Mouse (Mus musculus): ENCODE results near the gene Atrnl1.

Gene Atrnl1

DNA sequence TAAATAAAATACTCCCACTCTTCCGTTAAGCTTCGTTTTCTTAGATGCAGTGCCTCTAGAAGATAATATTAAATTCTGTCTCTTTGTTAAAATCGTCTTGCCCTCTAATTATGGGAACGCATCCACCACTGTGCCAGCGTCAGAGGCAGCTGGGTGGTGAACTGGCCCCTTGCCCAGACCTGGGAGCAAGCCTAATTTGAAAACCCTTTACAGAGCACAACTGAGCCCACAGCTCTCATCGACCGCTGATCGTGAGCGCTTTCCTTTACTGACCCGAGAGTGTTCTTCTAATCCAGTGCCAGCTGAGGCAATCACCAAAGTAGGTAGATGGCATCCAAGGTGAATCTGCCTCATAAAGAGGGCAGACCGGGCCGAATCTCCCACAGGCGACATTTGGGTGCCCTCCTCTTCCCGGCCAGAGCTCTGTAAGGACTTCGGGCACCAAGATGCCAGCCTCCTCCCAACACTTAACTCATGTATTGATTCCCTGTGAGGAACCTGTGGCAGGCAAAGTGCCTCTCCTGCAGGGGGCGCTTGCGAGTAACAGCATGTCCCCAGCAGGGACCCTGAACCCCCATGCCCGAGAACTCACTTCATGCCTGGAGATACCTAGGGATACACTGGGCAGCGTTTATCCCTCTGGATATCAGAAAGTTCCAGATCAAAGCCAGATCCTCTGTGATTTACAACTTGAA, 507.5 kb downstream of the Atrnl1 start:
- peak in 1 of 2 experiments; percentile 15 for DNase-seq (ENCODE audit: low spot score in 2 of 2)

DNA sequence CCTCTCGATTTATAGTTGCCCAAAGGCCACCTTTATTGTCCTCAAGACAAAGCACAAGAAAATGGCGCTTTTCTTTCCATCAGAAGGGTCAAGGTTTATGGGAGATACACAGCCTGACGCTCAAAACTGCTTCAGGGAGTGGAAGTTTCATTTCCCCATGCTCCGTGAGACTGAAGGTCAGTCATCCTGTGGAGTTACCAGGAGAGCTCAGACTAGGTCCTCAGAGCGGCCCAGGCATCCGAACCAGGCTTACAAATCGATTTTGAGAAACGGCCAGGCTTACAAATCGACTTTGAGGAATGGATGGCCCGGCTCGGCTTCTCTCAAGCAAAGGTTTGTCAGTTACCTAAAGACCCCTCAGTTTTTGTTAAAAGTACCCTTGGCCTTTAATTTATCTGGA, 508.0 kb downstream of the Atrnl1 start:
- no peak for DNase-seq (ENCODE audit: low spot score in 2 of 2)

- peak in 1 of 2 experiments; percentile 10 for DNase-seq (ENCODE audit: low spot score in 2 of 2)
Measured at GRCm38 (mm10) chr19:58119681-58120173, 508.9 kb downstream of the Atrnl1 start.

GRCm38 (mm10) chr19:58120661-58121060, 509.8 kb downstream of the Atrnl1 start:
- DNase-seq (ENCODE audit: low spot score in 2 of 2), result no peak

DNA sequence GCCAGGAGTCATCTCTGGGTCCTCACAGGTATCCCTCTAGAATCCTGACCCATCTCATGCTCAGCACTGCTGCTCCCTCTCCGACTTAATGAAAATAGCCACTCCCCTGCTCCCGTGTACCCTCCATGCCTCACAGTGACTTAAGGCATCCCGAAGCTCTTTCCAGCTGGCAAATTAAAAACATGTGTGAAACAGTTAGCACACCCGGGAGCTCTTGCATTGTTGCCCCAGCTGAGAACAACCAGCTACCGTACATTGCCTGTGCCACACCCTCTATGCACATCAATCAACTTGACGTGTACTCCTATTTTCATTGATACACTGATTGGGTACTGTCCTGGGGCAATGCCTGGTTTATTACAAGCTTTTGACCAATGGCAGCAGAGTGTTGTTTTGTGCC, 510.8 kb downstream of the Atrnl1 start:
- DNase-seq (ENCODE audit: low spot score in 2 of 2), result no peak

- DNase-seq (ENCODE audit: low spot score in 2 of 2), result no peak
Measured at GRCm38 (mm10) chr19:58123620-58124019, 512.8 kb downstream of the Atrnl1 start.

DNA sequence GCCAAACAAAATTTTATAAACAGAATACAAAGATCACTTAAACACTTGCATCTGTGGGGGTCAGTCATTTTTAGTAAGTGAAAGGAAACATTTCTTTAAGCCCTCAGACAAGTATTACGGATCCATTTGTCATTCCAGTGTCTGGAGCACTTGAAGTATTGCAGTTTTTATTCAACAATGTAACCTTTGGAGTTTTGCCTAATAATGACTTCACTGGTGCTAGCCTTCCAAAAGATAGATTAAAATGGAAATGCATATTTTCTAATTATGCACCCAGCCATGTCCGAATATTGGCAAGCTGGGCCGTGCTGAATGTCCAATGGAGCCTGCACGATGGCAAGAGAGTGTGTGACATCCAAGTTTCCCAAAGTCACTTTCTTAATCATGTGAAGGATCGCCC, 513.7 kb downstream of the Atrnl1 start:
- DNase-seq (ENCODE audit: low spot score in 2 of 2), result no peak

DNA sequence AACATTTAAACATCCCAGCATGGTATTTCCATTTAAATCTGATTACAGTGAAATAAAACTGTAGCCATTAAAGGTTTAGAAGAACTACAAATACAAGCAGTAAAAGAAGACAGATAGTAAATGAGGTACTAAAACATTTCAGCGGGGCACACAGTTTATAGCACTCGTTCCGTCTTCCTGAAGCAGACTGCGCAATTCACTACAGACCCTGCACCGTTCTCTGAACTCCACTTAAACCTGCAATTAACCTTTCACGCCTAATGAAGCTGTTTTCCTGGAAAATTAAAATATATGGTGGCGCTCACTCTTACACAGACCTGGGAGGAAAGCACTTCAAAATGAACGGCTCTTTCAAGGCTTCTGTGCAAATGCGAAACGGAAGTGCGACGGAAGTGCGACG, 514.2 kb downstream of the Atrnl1 start:
- DNase-seq (ENCODE audit: low spot score in 2 of 2), result no peak

GRCm38 (mm10) chr19:58131896-58132295, 521.1 kb downstream of the Atrnl1 start:
- no peak for DNase-seq (ENCODE audit: low spot score in 2 of 2)

DNA sequence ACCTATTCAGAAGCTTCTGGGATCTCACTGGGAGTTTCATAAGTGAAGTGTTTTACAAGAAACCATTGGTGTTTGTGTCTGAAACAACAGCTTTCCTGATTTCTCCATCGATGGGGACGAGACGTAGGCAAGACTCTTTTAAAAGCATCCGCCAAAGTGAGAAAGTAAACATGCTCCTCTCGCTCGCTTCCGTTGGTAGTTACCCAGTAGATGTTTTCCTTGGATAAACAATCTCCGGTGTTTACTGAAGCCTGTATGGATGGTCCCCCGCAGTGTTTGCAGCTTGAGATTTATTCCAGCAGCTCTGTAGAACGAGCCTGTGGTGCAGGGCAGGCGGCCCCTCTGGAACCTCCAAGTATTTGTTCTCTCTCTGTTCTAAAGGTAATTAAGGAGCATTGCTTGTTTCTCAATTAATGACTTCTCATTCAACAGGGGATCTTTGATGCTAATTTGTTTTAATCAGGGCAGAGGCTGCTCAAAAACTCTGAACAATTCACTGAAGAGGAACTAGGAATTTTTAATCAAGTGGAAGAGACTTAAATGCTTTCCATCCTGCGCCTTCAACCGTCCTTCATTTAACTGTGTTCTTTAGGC, 529.5 kb downstream of the Atrnl1 start:
- no peak for DNase-seq (ENCODE audit: low spot score in 2 of 2)

- no peak for DNase-seq (ENCODE audit: low spot score in 2 of 2)
Measured at GRCm38 (mm10) chr19:58143853-58144454, 533.1 kb downstream of the Atrnl1 start.

- no peak for DNase-seq (ENCODE audit: low spot score in 2 of 2)
Measured at GRCm38 (mm10) chr19:58145521-58145920, 534.7 kb downstream of the Atrnl1 start.

DNA sequence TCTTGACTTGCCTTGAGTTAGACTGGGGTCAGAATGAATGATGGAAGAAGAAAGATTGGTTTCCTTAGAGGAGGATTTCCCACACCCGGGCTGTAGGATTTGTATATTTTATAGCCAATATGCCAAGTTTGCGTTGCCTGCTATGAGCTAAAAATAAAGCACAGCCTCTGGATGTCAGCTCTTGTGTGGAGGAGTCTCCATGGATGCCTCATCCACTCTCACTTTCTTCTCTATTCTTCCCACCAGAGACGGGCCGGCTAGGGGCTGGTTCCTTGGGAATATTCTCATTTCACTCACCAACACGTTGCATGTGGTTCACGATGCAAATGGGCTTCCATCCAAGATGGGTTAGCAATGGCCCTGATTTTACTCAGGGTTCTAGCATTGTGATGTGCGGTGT, 540.4 kb downstream of the Atrnl1 start:
- DNase-seq (ENCODE audit: low spot score in 2 of 2), result no peak

DNA sequence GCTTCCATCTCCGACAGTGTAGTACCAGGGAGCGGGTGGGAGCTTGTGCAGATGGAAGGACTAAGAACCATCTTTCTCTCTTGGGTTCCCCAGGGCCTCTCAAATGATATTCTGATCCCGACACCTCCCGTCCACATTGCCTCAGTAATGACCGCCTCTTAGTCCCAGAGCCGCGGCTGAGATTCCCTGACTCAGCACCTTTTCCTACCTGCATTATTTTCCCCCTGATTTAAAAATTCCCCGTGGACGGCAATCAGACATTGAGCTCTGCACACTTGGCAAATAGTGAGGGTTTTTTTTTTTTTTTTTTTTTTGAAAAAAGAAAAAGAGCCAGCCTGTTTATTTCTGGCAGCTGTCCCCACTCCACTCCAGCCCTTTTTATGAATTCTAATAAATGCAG, 550.7 kb downstream of the Atrnl1 start:
- DNase-seq (ENCODE audit: low spot score in 2 of 2), result no peak

DNA sequence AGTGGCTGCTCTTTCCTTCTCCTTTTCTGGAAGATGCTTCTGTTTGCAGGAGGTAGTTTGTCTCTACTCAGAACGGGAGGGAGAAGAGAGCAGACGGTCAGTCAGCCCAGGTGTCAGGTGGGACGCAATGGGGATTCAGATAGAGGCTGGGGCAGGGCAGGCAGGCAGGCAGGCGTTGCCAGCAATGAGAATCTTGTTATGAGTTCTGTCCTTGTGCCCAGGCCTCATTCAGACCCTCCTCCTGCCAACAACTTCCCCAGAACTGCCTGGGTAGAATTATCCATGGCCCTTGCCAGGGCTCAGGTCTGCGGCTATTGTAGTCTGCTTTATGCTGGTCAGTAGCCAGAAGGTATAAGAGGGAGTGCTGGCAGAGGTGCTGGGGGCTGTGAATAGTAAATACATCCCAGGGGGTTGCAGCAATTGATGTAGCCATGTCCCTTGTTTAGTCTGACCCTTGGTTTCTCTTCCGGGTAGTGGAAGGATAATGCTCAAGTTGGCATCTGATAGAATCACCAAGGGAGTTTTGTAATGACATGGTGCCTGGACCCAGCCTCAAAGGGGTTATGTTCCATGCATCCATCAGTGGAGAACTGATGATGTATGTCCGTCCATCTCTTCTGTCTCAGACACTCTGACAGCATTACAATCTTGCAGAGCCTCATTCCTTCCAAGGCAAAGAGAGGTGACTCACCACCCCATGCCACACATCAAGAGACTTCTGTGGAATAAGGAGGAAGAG, 554.2 kb downstream of the Atrnl1 start:
- no peak for DNase-seq (ENCODE audit: low spot score in 2 of 2)

DNA sequence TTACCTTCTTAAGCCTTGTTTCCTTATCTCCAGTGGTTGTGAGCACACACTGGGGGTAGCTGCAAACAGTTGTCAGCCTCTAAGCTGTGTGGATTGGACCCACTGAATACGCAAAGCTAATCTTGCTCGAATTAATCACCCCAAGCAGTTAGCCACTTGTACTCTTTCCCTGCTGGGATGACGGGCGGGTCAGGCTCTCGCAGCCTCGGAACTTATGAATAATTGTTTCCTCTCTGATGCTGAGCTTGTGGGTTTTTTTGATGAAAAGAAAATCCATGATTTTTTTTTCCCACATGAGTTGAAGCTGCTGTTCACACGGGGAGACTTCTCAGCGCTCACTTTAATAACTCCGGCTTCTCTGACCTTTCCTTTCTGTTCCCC, 554.8 kb downstream of the Atrnl1 start:
- no peak for DNase-seq (ENCODE audit: low spot score in 2 of 2)

- DNase-seq (ENCODE audit: low spot score in 2 of 2), result no peak
Measured at GRCm38 (mm10) chr19:58166147-58166546, 555.3 kb downstream of the Atrnl1 start.

- no peak for DNase-seq (ENCODE audit: low spot score in 2 of 2)
Measured at GRCm38 (mm10) chr19:58178410-58178809, 567.6 kb downstream of the Atrnl1 start.

GRCm38 (mm10) chr19:58180773-58181172, 569.9 kb downstream of the Atrnl1 start:
- no peak for DNase-seq (ENCODE audit: low spot score in 2 of 2)
